Mouse (Mus musculus) Patski (cell line): ENCODE results near the gene Gm3453. TPM values are rescaled to one million over a fixed set of nuclear protein-coding genes. Genes with fewer than 3 reads are reported as not detected.
"Not testable (repeated sequence)": the region's sequence is repeated elsewhere in the genome, so short reads cannot be mapped to it uniquely, and the experiment has no call there.

ENCODE experiments used
- ATAC-seq: fragments of 100-300 bp; one replicate; pipeline ENCODE4 v1.8.0; 2021
- CTCF ChIA-PET: fragments of 350-600 bp; sonication (Branson Sonifier 250); formaldehyde crosslinking; loops from one replicate; lab custom pipeline; 2022; ENCODE audit warnings: inconsistent platforms; lab: Charles Lee
- POLR2A ChIA-PET: fragments of 350-600 bp; sonication (Branson Sonifier 250); formaldehyde crosslinking; loops from one replicate; lab custom pipeline; 2022; ENCODE audit warnings: antibody characterized with exemption, inconsistent platforms; lab: Charles Lee
- DNase-seq: peaks from one replicate; pipeline ENCODE4 v3.0.0-alpha.2; 2011; ENCODE audit warnings: low read depth, low spot score
- H3K27me3 ChIP-seq: fragments of 371-371 bp; one replicate; pipeline ENCODE4 v1.5.1; 2021
- CTCF ChIP-seq: fragments of 100-300 bp; IDR thresholded peaks from one replicate; pipeline ENCODE4 v1.5.1; 2021
- in situ Hi-C: fragments of 300-500 bp; cut with MboI; formaldehyde crosslinking; loops from 3 replicates; pipeline ENCODE4 v1.11.1; 2018; ENCODE audit warnings: low pct_unique_long_range_greater_than_20kb, mixed read lengths
- polyA plus RNA-seq: library from polyadenylated mRNA; unstranded; gene quantifications from one replicate; pipeline ENCODE4 v1.2.3, GENCODE M21; 2021

Gm3453 gene
- not detected for polyA plus RNA-seq

DNA sequence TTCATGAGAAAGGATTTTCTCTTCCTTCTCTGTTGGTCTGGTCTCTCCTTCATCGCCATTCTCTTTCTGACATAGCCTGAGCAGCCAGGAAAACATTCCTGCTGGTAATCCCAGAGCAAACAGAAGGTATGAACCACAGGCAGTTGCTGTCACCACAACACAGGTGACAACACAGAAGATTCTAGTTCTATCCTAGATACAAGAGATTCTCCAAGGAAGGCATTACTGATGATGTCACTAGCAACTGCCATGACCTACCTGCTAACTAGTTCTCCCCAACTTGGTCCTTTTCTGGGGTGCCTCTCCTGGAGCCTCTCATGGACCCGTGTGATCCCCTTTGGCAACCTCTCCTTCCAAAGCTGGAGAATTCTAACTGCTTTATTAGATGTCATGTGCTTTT lies at the start of gene Gm3453:
TSS of gene Gm3453 (minus strand) at position 101 of the 400 bp plus-strand sequence.
- DNase-seq, POLR2A ChIA-PET, in situ Hi-C loops, CTCF ChIA-PET, ATAC-seq, H3K27me3 ChIP-seq: not testable (repeated sequence)

GRCm38 (mm10) chr14:5987136-5987535 lies 8.2 kb upstream of the Gm3453 start:
- CTCF ChIA-PET, ATAC-seq, POLR2A ChIA-PET, in situ Hi-C loops, DNase-seq, H3K27me3 ChIP-seq: not testable (repeated sequence)

DNA sequence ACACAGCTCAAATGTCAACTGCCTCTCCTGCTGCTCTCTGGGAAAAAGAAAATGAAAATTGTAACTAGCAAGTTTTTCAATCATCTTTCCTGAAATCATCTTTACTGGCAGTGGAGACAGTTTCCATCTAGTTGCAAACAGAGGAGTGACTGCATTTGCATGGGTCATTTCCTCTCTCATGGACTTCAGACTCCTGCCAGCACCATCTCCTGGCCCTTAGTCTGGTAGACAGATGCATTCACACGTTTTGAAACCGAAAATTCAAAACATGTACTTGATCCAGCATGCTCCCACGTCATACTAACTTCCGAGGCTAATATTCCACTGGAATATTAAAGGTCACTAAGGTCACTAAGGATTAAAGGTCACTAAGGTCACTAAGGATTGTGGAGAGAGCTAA lies 16.5 kb downstream of the Gm3453 start:
- in situ Hi-C loops, DNase-seq, H3K27me3 ChIP-seq, CTCF ChIA-PET, ATAC-seq, POLR2A ChIA-PET: not testable (repeated sequence)

DNA sequence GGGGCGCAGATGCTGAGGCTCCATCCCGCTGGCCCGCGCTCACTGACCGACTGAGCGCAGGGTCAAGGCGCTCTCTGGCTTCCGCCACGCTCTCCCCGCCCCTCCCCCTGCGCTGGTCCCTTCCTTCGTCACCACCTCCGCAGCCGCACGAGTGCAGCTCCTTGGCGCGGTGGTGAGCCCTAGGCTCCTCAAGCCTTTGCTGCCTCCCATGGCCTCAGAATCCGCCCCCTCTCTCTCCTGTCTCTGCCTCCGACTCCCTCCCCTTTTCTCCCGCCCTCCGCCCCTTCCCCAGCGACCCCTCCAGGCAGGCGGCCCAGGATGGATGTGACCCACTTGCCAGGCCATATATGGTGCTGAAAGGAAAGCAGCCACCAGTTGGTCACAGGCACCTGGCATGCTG lies 17.3 kb downstream of the Gm3453 start, which contains the start of gene Gm3248:
TSS of gene Gm3248 (minus strand) at position 111 of the 400 bp plus-strand sequence.
- POLR2A ChIA-PET, DNase-seq, H3K27me3 ChIP-seq, ATAC-seq, CTCF ChIA-PET, in situ Hi-C loops: not testable (repeated sequence)

DNA sequence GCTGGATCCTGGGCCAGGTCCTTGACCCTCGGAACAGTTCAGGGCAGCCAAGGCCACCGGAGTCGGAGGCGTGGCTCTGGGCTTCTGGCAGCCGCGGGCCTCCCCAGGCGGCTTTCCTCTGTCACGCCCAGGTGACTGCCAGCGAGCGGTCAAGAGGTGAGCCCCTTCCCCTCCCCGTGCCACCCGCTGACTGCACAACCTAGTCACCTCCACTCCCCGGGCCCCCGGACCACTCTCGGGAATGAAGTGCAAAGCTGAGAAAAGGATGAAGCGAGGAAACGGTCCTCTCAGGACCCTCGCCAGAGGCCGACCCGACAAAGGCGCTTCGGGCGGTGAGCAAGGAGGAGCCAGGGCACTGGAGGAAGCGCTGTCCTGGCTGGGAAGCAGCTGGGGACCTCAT lies 17.8 kb downstream of the Gm3453 start:
- ATAC-seq, POLR2A ChIA-PET, DNase-seq, in situ Hi-C loops, H3K27me3 ChIP-seq, CTCF ChIA-PET: not testable (repeated sequence)

GRCm38 (mm10) chr14:5960479-5960878 lies 18.5 kb downstream of the Gm3453 start:
- DNase-seq, in situ Hi-C loops: not testable (repeated sequence)

DNA sequence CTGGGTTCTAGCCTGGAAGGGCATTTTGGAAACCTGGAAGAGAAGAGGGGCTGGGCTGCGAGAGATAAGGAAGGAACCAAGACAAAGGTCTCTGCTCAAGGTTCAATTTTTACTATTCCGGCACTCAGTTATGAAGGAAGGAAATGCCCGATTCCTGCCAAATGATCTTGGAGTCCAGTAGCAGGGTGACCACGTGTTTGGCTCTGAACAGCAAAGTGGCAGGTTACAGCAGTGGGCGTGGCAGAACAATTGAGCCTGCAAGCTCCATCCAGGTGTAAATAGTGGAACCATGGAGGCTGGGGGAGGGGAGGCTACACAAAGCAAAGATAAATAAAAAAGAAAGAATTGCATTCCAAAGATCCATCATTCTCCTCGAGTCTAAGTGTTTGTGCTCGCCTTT lies 55.7 kb downstream of the Gm3453 start:
- DNase-seq, H3K27me3 ChIP-seq, ATAC-seq, POLR2A ChIA-PET, CTCF ChIA-PET, in situ Hi-C loops: not testable (repeated sequence)

More at GRCm38 (mm10) chr14:5960479-5960878, 18.5 kb downstream of the Gm3453 start:
- peak; percentile 34 for TF ChIP-seq CTCF
- POLR2A ChIA-PET, ATAC-seq, H3K27me3 ChIP-seq, CTCF ChIA-PET: not testable (repeated sequence)

Other genes starting within 250 kb of the Gm3453 start
- gene Gm3373, start 237.6 kb downstream of the Gm3453 start, polyA plus RNA-seq: not detected
- gene Gm3383, start 171.2 kb downstream of the Gm3453 start, polyA plus RNA-seq: not detected
- gene Gm3424, start 148.8 kb downstream of the Gm3453 start, polyA plus RNA-seq: not detected
- gene Gm8237, start 98.8 kb downstream of the Gm3453 start, polyA plus RNA-seq: not detected
- not detected for gene Gm3248, start 17.4 kb downstream of the Gm3453 start, polyA plus RNA-seq
- gene Gm6337, start 79.1 kb upstream of the Gm3453 start, polyA plus RNA-seq: not detected
- gene Gm8206, start 114.8 kb upstream of the Gm3453 start, polyA plus RNA-seq: 0.23 TPM
- gene Gm3468, start 129.5 kb upstream of the Gm3453 start, polyA plus RNA-seq: 0.55 TPM
- gene Gm3476, start 146.7 kb upstream of the Gm3453 start, polyA plus RNA-seq: not detected
- not detected for gene Gm21560, start 240.2 kb upstream of the Gm3453 start, polyA plus RNA-seq